Mouse (Mus musculus) adrenal gland (tissue): Measurements from ENCODE around the gene Smim4.

Source experiments
- intact Hi-C: fragments of 180-260 bp; cut with DNase I; formaldehyde crosslinking; loops from one replicate; pipeline ENCODE4 v1.15.1; 2025
- long read RNA-seq, 2 experiments: library from polyadenylated mRNA; unstranded; transcript quantifications; one replicate each; pipeline ENCODE4 v2.0.0; 2020; ENCODE audit warnings: borderline replicate concordance in 1 of 2; ENCODE audit not compliant: insufficient replicate concordance in 1 of 2

The Smim4 gene
- long read RNA-seq, experiment 1, transcript Smim4-201 (2 exons, 311 nt): major isoform, 23 of 31 reads
- long read RNA-seq, experiment 1, partial matches to known transcripts: 0 of 31 reads
- long read RNA-seq, experiment 1, other reads (novel, unspliced or antisense): 5 of 31 reads
- long read RNA-seq, experiment 2, transcript Smim4-201 (2 exons, 311 nt): major isoform, 15 of 21 reads
- long read RNA-seq, experiment 2, partial matches to known transcripts: 0 of 21 reads
- long read RNA-seq, experiment 2, other reads (novel, unspliced or antisense): 2 of 21 reads

- intact Hi-C loops: no loop called here
These were observed at the start of gene Smim4 for GRCm38 (mm10) chr14:31128826-31129219. Smim4 (minus strand) TSS chr14:31128956.

- intact Hi-C loops: no loop called here
These were observed 49.0 kb upstream of the Smim4 start for GRCm38 (mm10) chr14:31177715-31178114.

GRCm38 (mm10) chr14:31177287-31177686 is 48.5 kb upstream of the Smim4 start:
- intact Hi-C loops: no loop called here

GRCm38 (mm10) chr14:31173537-31173936 is 44.8 kb upstream of the Smim4 start:
- intact Hi-C loops: no loop called here

GRCm38 (mm10) chr14:31172781-31173455 is 44.2 kb upstream of the Smim4 start:
- intact Hi-C loops: no loop called here

- intact Hi-C loops: no loop called here
These were observed 43.1 kb upstream of the Smim4 start for GRCm38 (mm10) chr14:31171821-31172220.

- intact Hi-C loops: no loop called here
These were observed 42.6 kb upstream of the Smim4 start for GRCm38 (mm10) chr14:31171386-31171785.

GRCm38 (mm10) chr14:31170963-31171362 is 42.2 kb upstream of the Smim4 start:
- intact Hi-C loops: no loop called here

- intact Hi-C loops: no loop called here
These were observed 40.8 kb upstream of the Smim4 start for GRCm38 (mm10) chr14:31169508-31169907.

GRCm38 (mm10) chr14:31168425-31168824 is 39.7 kb upstream of the Smim4 start, which contains the start of gene Stab1:
Stab1 (minus strand) TSS chr14:31168641.
- intact Hi-C loops: no loop called here

- intact Hi-C loops: no loop called here
These were observed 38.1 kb upstream of the Smim4 start for GRCm38 (mm10) chr14:31166827-31167226.

GRCm38 (mm10) chr14:31165991-31166630 is 37.4 kb upstream of the Smim4 start:
- intact Hi-C loops: no loop called here

- intact Hi-C loops: no loop called here
These were observed 36.7 kb upstream of the Smim4 start for GRCm38 (mm10) chr14:31165458-31165857.

- intact Hi-C loops: no loop called here
These were observed 36.3 kb upstream of the Smim4 start for GRCm38 (mm10) chr14:31165010-31165409.

- intact Hi-C loops: no loop called here
These were observed 35.3 kb upstream of the Smim4 start for GRCm38 (mm10) chr14:31164067-31164466.

- intact Hi-C loops: no loop called here
These were observed 32.9 kb upstream of the Smim4 start for GRCm38 (mm10) chr14:31161638-31162037.

- intact Hi-C loops: no loop called here
These were observed 32.4 kb upstream of the Smim4 start for GRCm38 (mm10) chr14:31161191-31161590.

GRCm38 (mm10) chr14:31160196-31161150 is 31.7 kb upstream of the Smim4 start:
- intact Hi-C loops: no loop called here

GRCm38 (mm10) chr14:31145694-31146093 is 16.9 kb upstream of the Smim4 start:
- intact Hi-C loops: no loop called here

- intact Hi-C loops: no loop called here
These were observed 12.3 kb upstream of the Smim4 start for GRCm38 (mm10) chr14:31141011-31141410.

GRCm38 (mm10) chr14:31140141-31140540 is 11.4 kb upstream of the Smim4 start:
- intact Hi-C loops: no loop called here
